Mouse (Mus musculus) thymus, postnatal 14 days (tissue): ENCODE data around the gene Nudt5.

ENCODE experiments used
- DNase-seq: peaks from one replicate; pipeline ENCODE4 v3.0.0; 2021

The Nudt5 gene

DNA sequence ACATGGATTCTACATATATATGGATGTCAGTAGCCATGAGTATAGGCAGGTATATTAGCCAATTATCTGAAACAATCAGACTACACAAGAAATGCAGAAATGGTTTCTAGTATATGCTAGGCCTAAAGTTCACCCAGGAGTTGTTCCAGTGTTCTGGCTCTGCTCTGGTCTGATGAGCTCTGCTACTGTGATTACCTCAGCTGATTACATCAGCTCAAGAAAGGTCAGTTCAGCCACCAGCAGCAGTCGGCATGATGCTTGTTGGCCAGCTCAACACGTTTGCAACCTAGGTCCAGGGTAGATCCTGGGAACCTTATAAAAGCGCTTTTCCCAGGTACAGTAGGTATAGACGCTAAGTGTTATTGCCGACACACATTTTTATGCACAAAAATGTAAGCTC lies 24.9 kb downstream of the Nudt5 start:
- DNase-seq: no peak

DNA sequence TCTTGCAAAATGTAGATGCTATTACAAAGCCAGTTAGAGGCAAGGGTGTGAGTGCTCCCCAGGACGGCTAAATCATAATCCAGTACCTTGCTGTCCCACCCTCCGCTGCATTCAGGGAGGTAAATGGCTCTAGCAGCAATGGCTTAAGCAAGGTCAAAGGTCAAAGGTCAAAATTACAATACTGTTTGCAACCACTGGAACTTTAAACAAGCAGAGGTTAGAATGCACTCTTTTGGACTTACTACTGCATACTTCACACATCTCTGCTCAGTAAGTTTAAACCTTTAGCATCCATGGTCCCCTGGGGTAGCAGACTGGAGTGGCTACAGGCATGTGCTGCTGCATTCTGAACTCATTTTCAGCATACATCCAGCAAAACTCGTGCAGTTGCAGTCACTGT lies 32.6 kb downstream of the Nudt5 start:
- no peak for DNase-seq

DNA sequence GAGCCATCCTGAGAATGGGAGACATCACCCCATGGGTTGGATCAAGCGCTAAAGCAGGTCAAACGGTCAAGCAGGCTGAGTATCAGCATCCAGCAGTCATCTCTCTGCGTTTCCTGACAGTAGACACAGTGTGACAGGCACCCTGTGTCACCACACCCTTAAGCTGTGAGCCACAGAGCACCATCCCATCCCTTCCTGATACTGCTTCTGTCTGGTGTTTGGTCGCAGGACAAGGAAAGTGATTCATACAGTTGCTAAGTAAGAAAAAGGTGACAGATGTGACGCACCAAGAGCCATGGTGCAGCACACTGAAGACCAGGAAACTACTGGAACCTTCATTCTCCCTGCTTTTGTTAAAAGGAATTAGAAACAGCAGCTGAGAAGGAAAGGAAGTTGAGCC lies 44.0 kb downstream of the Nudt5 start:
- DNase-seq: no peak

DNA sequence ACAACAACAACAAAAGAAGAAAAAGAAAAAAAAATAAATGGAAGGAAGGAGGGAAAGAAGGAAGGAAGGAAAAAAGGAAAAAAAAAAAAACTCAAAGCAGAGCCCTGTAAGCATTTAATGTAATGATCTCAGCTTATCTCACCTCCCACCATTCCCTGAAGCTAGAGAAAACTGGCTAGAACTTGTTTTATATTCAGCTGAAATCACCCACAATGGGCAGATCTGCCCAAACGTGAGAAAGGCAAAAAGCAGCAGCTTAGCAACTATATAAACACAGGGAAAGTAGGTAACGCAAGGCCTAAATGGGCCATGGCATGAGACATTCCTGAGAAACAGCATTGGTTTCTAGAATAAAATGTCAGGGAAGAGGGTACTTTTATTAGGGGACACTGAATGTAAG lies 44.6 kb downstream of the Nudt5 start:
- DNase-seq: no peak

DNA sequence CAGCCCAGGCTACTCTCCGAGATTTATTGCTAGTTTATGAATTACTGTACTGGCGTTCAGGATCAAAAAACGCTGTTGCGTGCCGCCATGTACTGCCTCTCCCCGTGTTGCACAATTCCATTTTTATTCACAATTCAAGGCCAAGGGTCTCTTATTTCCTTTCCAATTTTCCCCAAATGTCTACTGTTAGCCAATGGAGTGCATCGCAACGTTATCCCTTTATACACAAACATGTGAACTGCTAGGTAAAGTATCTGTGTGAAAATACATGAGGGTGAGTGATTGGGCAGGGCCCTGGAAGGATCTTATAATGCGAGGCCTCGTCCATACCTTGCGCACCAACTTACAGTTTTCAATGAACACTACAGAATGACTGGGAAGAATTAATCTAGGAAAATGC lies 49.5 kb downstream of the Nudt5 start:
- DNase-seq: no peak

DNA sequence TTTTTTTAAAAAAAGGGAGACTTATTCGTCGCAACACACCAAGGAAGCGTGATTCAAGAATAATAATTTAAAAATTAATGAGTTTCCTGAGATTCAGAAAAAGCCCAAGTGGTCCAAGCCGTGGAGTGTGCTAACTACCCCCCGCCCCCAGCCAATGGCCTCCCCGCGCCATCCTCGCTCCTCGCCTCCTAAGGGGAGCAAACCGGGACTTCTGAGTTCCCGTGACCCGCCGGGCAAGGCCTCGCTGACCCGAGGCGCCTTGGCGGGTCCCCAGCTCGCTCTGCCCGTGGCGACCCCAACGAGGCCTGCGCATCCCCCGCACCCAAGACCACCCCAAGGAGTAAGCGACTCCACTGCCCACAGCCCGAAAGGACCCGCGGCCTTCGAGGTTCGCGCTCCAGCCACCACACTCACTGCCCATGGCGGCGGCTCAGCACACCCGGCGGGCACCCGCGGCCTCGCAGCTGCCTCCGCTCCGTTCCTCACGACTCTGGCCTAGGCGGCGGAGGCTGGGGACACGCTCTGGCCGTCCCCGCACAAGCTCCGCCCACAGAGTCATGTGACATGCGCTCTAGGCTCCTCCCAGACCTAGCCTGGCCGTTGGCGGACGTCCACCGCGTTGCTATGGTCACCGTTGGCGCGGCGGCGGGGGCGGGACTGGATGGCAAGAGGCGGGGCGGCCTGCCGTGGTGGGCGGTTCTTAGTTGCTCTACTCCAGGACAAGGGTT lies 50.2 kb downstream of the Nudt5 start, which contains the start of gene Sec61a2:
TSS of gene Sec61a2 (minus strand) at position 590 of the 728 bp plus-strand sequence.
- peak; percentile 93 for DNase-seq

DNA sequence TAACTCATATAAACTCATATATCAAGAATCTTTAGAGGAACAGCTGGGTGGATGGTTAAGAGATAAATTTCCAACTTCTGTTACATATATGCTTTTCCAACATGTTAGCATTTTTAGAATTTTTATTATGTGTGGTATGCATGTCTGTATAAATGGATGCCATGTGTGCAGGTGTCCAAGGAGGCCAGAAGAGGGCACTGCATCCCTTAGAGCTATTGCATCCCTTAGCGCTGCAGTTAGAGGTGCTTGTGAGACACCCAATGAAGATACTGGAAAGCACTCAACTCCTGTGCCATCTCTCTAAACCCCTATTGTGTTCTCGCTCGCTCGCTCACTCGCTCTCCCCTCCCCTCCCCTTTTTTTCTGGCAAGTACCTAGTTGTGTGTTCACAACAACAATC lies 55.3 kb downstream of the Nudt5 start:
- DNase-seq: peak; percentile 46

DNA sequence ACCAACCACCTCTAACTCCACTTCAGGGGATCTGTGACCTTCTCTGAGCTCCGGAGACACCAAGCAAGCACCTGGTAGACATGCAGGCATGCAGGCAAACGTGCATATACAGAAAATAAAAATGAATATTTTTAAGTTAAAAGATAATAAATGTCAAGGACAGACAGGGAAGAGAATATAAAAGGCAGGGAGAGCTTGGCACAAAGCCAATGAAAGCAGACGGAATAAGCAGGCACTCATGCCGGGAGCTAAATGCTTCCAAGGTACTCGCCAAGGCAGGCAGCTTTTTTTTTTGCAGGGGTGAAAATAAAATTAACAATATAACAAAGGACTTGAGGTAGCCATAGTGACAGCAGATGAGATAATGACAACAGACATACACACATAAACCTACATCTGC lies 61.3 kb downstream of the Nudt5 start:
- DNase-seq: no peak

DNA sequence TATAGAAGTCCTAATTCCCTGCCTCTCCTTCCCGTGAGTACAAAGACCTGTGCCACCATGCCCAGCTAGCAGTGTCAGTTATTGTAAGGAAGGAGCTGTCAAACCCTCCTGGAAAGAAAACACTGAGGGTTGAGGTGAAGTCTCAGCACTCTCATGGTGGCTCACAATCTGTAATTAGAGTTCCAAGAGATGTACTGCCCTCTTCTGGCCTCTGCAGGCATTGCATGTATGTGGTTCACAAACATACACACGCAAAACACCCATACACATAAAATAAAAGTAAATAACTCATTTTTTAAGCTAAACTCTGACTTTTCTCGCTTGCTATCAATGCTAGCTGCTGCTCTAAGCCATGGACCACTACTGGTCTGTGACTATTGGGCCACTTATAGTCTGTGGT lies 61.8 kb downstream of the Nudt5 start:
- peak; percentile 58 for DNase-seq

DNA sequence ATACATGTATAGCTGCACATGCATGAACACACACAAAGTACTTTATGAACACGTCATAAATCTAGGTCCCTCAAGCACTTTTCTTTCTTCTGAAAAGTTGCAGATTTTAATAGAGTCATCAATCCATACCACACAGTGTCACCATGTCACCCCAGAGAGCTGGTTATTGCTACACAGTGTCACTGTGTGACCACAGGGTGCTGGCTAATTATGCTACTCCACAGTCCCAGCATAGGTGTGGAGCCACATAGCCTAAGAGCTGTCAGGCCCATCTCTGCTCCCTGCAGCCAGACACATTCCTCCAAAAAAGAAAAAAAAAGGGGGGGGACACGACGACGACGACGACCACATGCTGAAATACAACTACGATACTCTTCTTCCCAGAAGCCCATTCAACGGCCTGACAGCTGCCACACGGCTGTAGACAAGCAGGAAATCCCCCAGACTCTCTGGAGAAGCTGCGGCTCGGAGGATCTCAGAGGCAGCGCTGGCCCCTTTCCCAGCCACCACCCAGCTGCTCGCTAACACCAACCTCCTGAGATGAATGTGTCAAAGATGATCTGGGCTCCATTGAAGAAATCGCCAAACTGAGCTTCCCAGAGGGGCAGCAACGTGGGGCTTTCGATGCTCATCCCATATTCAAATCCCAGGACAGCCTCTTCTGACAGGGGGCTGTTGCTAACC lies 66.6 kb downstream of the Nudt5 start:
- DNase-seq: no peak
